24 mouse cellular contexts compared by ENCODE assay signal in the genomic region with DNA sequence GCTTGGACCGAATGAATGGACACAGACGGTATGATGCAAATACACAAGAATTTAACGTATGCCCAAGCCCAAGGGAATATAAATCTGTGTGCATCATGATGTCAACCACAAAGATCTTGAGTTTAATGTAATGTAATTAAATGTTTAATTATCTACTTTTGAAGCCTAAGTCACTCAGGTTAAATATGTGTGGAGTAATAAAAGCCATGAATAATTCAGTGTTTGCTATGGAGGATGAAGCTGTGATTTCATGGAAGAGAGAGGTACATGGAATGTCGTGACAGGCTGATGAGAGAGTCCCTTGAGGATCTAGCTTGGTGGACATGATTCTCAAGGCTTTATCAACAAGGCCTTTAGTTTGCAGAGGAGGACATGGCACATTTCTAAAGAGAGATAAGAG.
"Had no signal": no experiment of that assay in that cellular context is flagged by ENCODE, and none has a peak within 500 bp of the region (broad histone marks: within the 10 kb centered on the region; RNA-seq: fewer than 3 reads in every experiment).

No protein-coding gene starts in this region.

- H3K4me2 ChIP-seq: heart, embryonic 11.5 days; heart, embryonic 13.5 days; heart, embryonic 15.5 days; hindbrain, embryonic 13.5 days; hindbrain, embryonic 15.5 days; limb, embryonic 12.5 days; liver, embryonic 11.5 days; liver, embryonic 13.5 days had no signal

- ATAC-seq: hindbrain, postnatal 0 days; intestine, postnatal 0 days had no signal

- H3K9ac ChIP-seq: heart, embryonic 13.5 days; heart, embryonic 15.5 days; hindbrain, embryonic 13.5 days; hindbrain, embryonic 15.5 days; limb, embryonic 12.5 days; liver, embryonic 13.5 days had no signal

- DNase-seq: gastrocnemius, postnatal 14 days; gastrocnemius, postnatal 36 days; heart, adult 2 months; heart, postnatal 14 days; heart, postnatal 36 days; kidney, adult 18-20 months; kidney, adult 8-10 months; kidney, postnatal 10 days; kidney, postnatal 25 days; kidney, postnatal 4 days; liver; liver, embryonic 13.5 days had no signal

- H3K36me3 ChIP-seq: heart, embryonic 13.5 days; heart, embryonic 15.5 days; hindbrain, embryonic 13.5 days; hindbrain, embryonic 15.5 days; limb, embryonic 10.5 days; limb, embryonic 12.5 days; liver, embryonic 13.5 days had no signal

- H3K4me3 ChIP-seq: heart, adult 2 months; heart, embryonic 13.5 days; heart, embryonic 15.5 days; hindbrain, embryonic 13.5 days; hindbrain, embryonic 15.5 days; layer of hippocampus, adult 2 months; left cerebral cortex, adult 2 months; limb, embryonic 10.5 days; limb, embryonic 12.5 days; liver, embryonic 13.5 days had no signal

- H3K4me1 ChIP-seq: hindbrain, embryonic 13.5 days; hindbrain, embryonic 15.5 days; liver, embryonic 13.5 days had no signal

- H3K27me3 ChIP-seq: heart, embryonic 13.5 days; heart, embryonic 15.5 days; hindbrain, embryonic 13.5 days; hindbrain, embryonic 15.5 days; liver, embryonic 13.5 days had no signal

- H3K9me3 ChIP-seq: heart, embryonic 15.5 days; hindbrain, embryonic 13.5 days; hindbrain, embryonic 15.5 days; limb, embryonic 10.5 days; limb, embryonic 12.5 days; liver, embryonic 13.5 days had no signal

- H3K27ac ChIP-seq: heart, adult 2 months; heart, embryonic 13.5 days; heart, embryonic 15.5 days; hindbrain, embryonic 13.5 days; hindbrain, embryonic 15.5 days; hindbrain, postnatal 0 days; layer of hippocampus, adult 2 months; left cerebral cortex, adult 2 months; limb, embryonic 10.5 days; limb, embryonic 12.5 days; liver, embryonic 13.5 days had no signal
